Mouse (Mus musculus) megakaryocyte, embryonic 14.5 days (primary cell): Measurements from ENCODE around the gene Mterf1a.

ENCODE experiments used
- FLI1 ChIP-seq: IDR thresholded peaks from 2 replicates; pipeline ENCODE4 v1.6.1; 2012; ENCODE audit warnings: low read length, inconsistent platforms, mixed read lengths
- GATA1 ChIP-seq: IDR thresholded peaks from 3 replicates; pipeline ENCODE4 v1.6.1; 2012; ENCODE audit warnings: mixed read lengths, low read length, inconsistent platforms, borderline replicate concordance

GRCm38 (mm10) chr5:3928690-3929046 is 34.9 kb upstream of the Mterf1a start:
- TF ChIP-seq GATA1 = no peak
- TF ChIP-seq FLI1 = no peak
